Mouse (Mus musculus): ENCODE data around the gene Ogfod2.

- TF ChIP-seq CTCF (IDR thresholded peaks at IDR 0.05; ENCODE audit: borderline replicate concordance, extremely low read depth, insufficient read depth, insufficient read length) (no peak), POLR2A (IDR thresholded peaks at IDR 0.05; ENCODE audit: borderline replicate concordance, extremely low read depth, insufficient read depth, insufficient read length, poor library complexity, severe bottlenecking) (no peak)
Measured at GRCm38 (mm10) chr5:124100128-124101044, 11.7 kb upstream of the Ogfod2 start.

Measured in brain, embryonic 14.5 days (tissue).